Comparison of ENCODE assay signal across 18 mouse cellular contexts in genomic region chr10:44400119-44400518, GRCm38 (mm10).
"Had no signal": no experiment of that assay in that cellular context is flagged by ENCODE, and none has a peak within 500 bp of the region (broad histone marks: within the 10 kb centered on the region; RNA-seq: fewer than 3 reads in every experiment).

No protein-coding gene starts in this region.

- H3K9ac ChIP-seq: limb, embryonic 13.5 days; liver, embryonic 14.5 days; midbrain, embryonic 12.5 days; neural tube, embryonic 15.5 days had no signal

- H3K27ac ChIP-seq: kidney, postnatal 0 days; limb, embryonic 13.5 days; liver, embryonic 14.5 days; midbrain, embryonic 12.5 days; neural tube, embryonic 15.5 days; stomach, postnatal 0 days had no signal

- H3K4me3 ChIP-seq: limb, embryonic 13.5 days; megakaryocyte, embryonic 14.5 days; midbrain, embryonic 12.5 days; myocyte; neural tube, embryonic 15.5 days had no signal

- H3K36me3 ChIP-seq: limb, embryonic 13.5 days; midbrain, embryonic 12.5 days; neural tube, embryonic 15.5 days had no signal

- H3K27me3 ChIP-seq: midbrain, embryonic 12.5 days; neural tube, embryonic 15.5 days had no signal

- H3K4me1 ChIP-seq: midbrain, embryonic 12.5 days; neural tube, embryonic 15.5 days had no signal

- DNase-seq: kidney, adult 9 months; kidney, postnatal 36 days; layer of hippocampus, adult 9-11 months; layer of hippocampus, postnatal 36 days; left cerebral cortex, postnatal 4 days; lung, adult 18-20 months; lung, postnatal 36 days; right cerebral cortex, adult 18-20 months; right cerebral cortex, postnatal 25 days; thymus, postnatal 4 days had no signal

- H3K9me3 ChIP-seq: limb, embryonic 13.5 days; megakaryocyte, embryonic 14.5 days; midbrain, embryonic 12.5 days; neural tube, embryonic 15.5 days had no signal

- H3K4me2 ChIP-seq: limb, embryonic 13.5 days; midbrain, embryonic 12.5 days; neural tube, embryonic 15.5 days had no signal
